Mouse (Mus musculus) spleen, postnatal 10 days (tissue): ENCODE data around the gene Syn3.

ENCODE experiments used
- DNase-seq, 2 experiments: peaks; one replicate each; pipeline ENCODE4 v3.0.0; 2021 to 2022; ENCODE audit warnings: low spot score in 2 of 2

Gene Syn3

GRCm38 (mm10) chr10:86052818-86053522, 445.7 kb downstream of the Syn3 start:
- no peak for DNase-seq

DNA sequence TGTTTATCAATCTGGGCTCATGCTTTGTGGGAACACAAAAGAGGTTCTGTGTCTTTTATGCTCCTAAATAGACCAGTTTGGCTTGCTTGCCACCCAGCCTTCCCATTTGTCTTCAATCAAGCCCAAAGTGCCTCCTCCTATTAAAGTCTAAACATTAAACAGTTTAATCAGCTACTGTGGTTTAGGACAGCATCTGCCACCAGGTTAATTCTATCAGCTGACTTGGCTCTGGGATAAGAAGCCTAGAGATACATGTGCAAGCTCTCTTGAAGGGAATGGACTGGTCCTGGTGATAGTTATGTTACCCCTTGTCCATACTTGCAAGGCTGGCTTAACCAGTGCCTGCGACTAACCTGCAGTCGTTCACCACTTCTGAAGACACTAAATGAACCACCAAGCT, 448.2 kb downstream of the Syn3 start:
- DNase-seq, result no peak

GRCm38 (mm10) chr10:86047786-86048185, 450.9 kb downstream of the Syn3 start:
- DNase-seq, result no peak

- no peak for DNase-seq
Measured at GRCm38 (mm10) chr10:86046371-86046770, 452.3 kb downstream of the Syn3 start.

DNA sequence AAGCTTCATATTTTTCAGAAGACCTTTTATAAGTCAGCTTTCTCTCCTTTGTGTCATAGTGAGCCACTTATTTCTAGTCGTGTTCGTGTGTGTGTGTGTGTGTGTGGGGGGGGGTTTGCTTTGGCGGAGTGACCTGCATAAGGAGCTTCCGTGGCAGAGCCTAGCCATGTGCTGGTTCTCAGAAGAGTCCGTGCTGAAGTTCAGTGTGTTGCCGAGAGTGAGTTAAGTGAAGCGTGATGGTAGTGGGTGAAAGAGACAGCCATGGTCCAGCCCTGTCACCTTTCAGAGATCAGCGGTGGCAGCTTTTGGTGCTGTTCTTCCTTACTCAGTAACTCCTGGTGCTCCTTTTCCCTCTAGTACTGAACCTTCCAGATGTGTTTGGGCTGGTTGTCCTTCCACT, 454.6 kb downstream of the Syn3 start:
- no peak for DNase-seq

- no peak for DNase-seq
Measured at GRCm38 (mm10) chr10:86043651-86044050, 455.0 kb downstream of the Syn3 start.

- no peak for DNase-seq
Measured at GRCm38 (mm10) chr10:86034007-86034728, 464.5 kb downstream of the Syn3 start.

DNA sequence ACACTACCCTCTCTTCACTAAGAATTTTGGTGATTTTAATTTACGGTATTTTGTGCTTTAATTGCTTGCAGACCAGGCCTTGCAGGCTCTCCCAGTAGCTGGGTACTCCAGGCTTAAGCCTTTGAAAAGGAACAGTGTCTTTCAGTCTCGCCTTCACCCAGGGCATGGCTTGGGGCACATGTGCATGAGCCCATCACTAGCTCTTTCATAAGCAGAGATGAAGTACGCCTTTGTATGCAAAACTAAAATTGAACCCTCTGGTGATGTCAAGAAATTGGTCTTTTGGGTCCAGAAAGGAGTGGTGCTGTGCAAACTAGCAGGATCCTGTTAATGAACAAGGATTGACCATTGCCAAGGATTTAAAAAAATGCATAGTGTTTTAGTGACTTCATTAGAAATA, 466.2 kb downstream of the Syn3 start:
- DNase-seq, result no peak

GRCm38 (mm10) chr10:86030743-86031142, 468.0 kb downstream of the Syn3 start:
- DNase-seq, result no peak

DNA sequence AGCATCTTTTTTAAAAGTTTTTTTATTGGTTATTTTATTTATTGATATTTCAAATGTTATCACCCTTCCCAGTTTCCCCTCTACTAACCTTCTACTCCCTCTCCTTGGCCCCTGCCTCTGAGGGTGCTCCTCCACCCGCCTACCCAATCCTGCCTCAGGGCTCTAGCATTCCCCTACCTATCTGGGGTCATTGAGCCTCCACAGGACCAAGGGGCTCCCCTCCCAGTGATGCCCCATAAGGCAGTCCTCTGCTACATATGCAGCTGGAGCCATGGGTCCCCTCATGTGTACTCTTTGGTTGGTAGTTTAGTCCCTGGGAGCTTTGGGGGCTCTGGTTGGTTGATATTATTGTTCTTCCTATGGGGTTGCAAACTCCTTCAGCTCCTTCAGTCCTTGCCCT, 471.9 kb downstream of the Syn3 start:
- peak; percentile 33 to 59 for DNase-seq

DNA sequence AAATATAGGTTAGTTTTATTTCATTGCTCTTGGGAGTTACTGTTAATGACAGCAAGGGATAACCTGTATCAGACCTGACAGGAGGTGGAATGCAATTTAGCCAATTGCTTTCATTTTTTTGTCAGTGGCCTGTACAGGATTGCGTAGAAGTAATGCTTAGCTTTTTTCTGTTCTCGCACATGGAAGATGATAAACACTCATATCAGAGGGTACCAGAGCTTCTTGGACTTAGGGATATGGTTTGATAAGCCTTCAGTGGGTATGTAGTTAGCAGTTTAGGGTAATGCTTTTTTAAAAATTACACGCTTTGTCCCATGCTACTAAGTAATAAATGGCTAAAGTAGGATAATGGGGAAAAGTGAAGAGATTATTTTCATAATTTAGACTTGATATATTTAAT, 472.3 kb downstream of the Syn3 start:
- DNase-seq, result no peak

GRCm38 (mm10) chr10:86025906-86026305, 472.8 kb downstream of the Syn3 start:
- DNase-seq, result no peak

DNA sequence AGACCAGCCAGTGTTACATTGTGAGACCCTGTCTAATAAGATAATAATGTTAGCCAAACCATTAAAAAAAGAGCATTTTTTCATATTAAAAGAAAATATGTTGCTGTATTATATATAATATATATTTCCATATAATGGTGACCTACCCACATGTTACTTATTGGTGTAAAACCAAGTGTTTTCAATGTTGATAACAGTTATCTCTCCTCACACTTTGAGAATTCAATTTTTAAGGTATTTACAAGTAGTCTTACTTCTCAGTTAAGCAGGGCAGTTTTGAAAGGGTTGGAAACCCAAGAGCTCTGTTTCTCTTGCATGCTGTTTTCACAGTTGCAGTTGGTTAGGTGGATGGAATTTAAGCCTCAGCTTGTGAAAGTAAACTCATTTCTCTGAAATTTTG, 475.5 kb downstream of the Syn3 start:
- DNase-seq, result no peak

DNA sequence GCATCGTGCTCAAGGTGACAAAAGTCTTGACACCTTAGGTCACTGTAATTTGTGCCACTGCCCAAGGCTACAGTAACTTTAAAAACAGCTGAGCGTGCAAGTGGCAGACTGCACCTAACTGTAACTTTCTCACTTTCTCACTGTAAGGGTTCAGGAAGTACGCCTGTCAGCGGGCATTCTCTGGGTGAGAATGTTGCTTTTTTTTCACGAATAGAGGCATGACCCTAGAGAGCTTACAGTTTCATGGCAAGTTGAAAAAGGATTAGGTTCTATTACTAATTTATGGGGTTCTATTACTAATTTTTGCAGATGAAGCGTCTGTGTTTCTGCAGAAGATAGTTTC, 476.3 kb downstream of the Syn3 start:
- no peak for DNase-seq

DNA sequence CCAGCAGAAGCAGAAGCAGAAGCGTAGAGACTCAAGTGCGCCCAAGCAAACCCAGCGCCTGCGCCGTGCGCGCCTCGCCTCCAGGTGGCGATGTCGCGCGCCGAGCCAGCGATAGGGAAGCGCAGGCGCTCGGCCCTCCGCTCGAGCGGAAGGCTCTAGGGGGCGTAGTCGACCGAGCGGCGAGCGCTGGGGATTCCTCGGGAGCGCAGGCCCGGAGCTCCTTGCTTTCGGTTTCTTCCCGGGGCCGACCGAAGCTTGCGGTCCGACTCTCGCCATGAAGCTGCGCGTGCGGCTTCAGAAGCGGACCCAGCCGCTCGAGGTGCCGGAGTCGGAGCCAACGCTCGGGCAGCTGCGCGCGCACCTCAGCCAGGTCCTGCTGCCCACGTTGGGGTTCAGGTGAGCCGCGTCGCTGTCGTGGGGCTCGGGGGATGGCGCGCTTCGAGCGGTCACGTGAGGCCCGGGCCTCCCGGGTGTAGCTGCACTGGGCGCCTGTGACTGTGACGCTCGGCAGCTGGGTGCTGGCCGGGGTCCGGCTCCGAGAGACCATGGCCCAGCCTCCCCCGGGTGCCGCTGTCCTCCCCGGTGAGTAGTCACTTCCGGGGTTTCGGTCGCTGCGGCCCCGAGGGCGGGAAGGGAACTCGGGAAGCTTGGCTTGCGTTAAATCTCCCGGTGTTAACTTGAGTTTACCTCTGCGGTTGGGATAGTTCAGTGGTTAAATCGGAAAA, 476.8 kb downstream of the Syn3 start, which contains the start of gene Fbxo7:
Fbxo7 (plus strand) TSS at position 224 of the 725 bp plus-strand sequence.
- peak; percentile 91 to 94 for DNase-seq

DNA sequence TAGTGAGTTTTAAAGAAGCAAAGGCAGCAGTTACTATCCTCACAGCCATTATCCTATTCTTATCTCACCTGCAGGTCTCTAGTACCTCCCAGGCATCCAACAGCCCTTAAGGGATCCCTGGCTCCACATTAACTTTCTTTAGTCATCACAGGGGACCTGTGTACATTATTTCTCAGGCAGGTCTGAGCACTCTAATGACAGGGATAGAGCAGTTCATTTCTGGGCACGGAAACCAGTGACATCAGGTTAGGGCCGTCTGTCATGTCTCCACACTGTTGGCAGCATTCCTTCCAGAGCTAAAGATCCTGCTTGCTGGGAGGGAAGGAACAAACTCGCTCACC, 477.3 kb downstream of the Syn3 start:
- DNase-seq, result no peak

DNA sequence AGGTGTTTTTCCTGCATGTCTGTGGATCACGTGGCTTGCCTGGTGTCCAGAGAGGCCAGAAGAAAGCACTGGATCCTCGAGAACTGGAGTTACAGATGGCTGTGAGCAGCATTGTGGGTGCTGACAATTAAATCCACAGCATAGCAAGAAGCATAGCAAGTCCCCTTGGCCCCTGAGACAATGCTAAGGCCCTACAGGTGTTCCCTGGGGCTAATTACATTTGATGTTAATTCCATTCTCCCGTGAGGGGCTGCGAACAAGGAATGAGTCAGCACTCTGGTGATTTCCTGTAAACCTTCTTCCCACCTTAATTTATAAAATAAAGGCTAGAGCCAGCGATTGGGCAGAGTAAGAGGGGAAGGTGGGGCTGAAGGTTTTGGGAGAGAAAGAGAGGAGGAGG, 479.9 kb downstream of the Syn3 start:
- no peak for DNase-seq

GRCm38 (mm10) chr10:86017781-86018180, 480.9 kb downstream of the Syn3 start:
- no peak for DNase-seq

- no peak for DNase-seq
Measured at GRCm38 (mm10) chr10:86011781-86012180, 486.9 kb downstream of the Syn3 start, which contains the start of gene Bpifc. Gene Bpifc (minus strand): TSS chr10:86011895.

DNA sequence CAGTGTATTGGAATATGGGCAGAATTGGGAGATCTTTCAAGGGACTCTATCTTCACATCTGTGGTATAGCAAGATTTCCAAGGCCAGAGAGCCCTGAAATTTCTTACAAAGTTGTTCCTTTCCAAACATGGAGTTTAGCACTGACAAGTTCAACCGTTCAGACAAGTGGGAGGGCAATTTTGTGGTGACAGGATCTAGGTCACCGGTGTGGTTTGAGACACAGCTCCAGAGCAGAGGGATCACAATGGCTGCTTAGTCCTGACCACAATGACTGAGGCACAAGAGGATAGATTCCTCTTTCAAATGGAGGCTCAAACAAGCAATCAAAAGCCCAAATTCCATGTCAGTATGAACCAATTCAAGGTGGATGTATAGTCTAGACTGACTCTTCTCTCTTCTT, 487.5 kb downstream of the Syn3 start:
- no peak for DNase-seq

GRCm38 (mm10) chr10:86010636-86011035, 488.1 kb downstream of the Syn3 start:
- DNase-seq, result no peak

DNA sequence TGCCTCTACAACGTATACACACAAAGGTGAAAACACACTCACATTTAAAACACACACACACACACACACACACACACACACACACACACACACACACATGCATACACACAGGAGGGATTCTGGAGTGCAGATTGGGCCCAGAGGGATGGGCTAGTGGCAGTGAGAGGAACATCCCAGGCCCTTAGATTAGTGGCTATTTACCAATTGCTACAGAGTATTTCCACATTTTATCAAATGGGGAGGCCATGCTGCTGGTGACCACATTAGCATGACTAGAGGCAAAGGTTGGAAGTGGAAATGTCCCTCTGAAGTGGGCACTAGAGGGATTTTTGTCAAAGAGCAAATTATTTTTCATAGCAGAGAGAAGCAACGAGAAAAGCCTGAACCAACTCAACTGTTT, 489.0 kb downstream of the Syn3 start:
- DNase-seq, result no peak

- DNase-seq, result no peak
Measured at GRCm38 (mm10) chr10:86006455-86006854, 492.2 kb downstream of the Syn3 start.
